Mouse (Mus musculus) forebrain, embryonic 15.5 days (tissue): Measurements from ENCODE around the gene Gm7145. TPM values are rescaled to one million over a fixed set of nuclear protein-coding genes. Genes with fewer than 3 reads are reported as not detected.
"Not testable (repeated sequence)": the region's sequence is repeated elsewhere in the genome, so short reads cannot be mapped to it uniquely, and the experiment has no call there.

Experiments used
- ATAC-seq: fragments of 200-750 bp; cut with Nextera tagmentation; replicated peaks from 2 replicates; pipeline ENCODE4 v1.8.0; 2017; ENCODE audit warnings: mild to moderate bottlenecking, moderate TSS enrichment, moderate library complexity
- H3K27ac ChIP-seq: fragments of 300-500 bp; sonication (generic); replicated peaks from 2 replicates; pipeline ENCODE4 v1.5.1; 2015; ENCODE audit warnings: mild to moderate bottlenecking, inconsistent platforms
- H3K27me3 ChIP-seq: fragments of 300-500 bp; sonication (generic); 2 replicates; pipeline ENCODE4 v1.6.1; 2015; ENCODE audit warnings: inconsistent platforms
- H3K36me3 ChIP-seq: fragments of 300-500 bp; sonication (generic); 2 replicates; pipeline ENCODE4 v1.6.1; 2015; ENCODE audit warnings: mild to moderate bottlenecking, inconsistent platforms
- H3K4me1 ChIP-seq: fragments of 300-500 bp; sonication (generic); 2 replicates; pipeline ENCODE4 v1.6.1; 2015; ENCODE audit warnings: inconsistent platforms
- H3K4me2 ChIP-seq: fragments of 300-500 bp; sonication (generic); replicated peaks from 2 replicates; pipeline ENCODE4 v1.6.1; 2015; ENCODE audit warnings: mild to moderate bottlenecking, inconsistent platforms
- H3K4me3 ChIP-seq: fragments of 300-500 bp; sonication (generic); 2 replicates; pipeline ENCODE4 v1.5.1; 2015; ENCODE audit warnings: mild to moderate bottlenecking, inconsistent platforms
- H3K9ac ChIP-seq: fragments of 300-500 bp; sonication (generic); replicated peaks from 2 replicates; pipeline ENCODE4 v1.6.1; 2015; ENCODE audit warnings: mild to moderate bottlenecking, inconsistent platforms
- H3K9me3 ChIP-seq: fragments of 300-500 bp; sonication (generic); 2 replicates; pipeline ENCODE4 v1.6.1; 2016; ENCODE audit warnings: inconsistent platforms
- WGBS: fragments of 180-500 bp; shearing (Covaris S2); methylation state at CpG from one replicate; pipeline ENCODE4 v1.1.7; 2015; ENCODE audit warnings: mixed read lengths; 5-methylcytosine and 5-hydroxymethylcytosine counted together
- polyA plus RNA-seq: library from polyadenylated mRNA; unstranded; fragments of >200 nt; fragmentation: Nextera tagmentation; extraction: Ambion mirVana; gene quantifications from 2 replicates; pipeline ENCODE4 v1.2.1, GENCODE M21; 2015

Gene Gm7145
- polyA plus RNA-seq: not detected in 2 replicates

DNA sequence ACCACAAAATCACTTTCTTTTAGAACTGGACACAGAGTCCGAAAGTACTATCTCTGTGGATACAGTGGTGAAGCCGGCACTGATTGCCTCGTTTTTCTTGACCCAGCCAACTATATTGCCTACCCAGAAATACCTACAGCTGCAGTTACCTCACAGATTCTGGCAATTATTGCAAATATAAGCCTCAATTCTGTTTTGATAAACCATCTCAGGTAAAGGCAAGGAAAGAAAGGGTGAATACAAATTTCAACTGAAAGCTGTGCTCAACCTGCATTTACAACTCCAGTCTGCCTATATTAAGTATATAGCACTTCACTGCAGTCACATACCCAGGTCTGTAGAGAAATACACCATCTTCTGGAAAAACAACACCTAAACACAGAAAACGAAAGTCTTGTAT is at the start of gene Gm7145:
TSS of gene Gm7145 (plus strand) at position 301 of the 400 bp plus-strand sequence.
- no peaks in the 10 kb centered on the region for H3K9me3 ChIP-seq
- H3K4me3 ChIP-seq: no peak within 1 kb of the TSS
- H3K27me3 ChIP-seq: no peaks in the 10 kb centered on the region
- H3K27ac ChIP-seq: no peak within 1 kb of the TSS
- no peaks in the 10 kb centered on the region for H3K36me3 ChIP-seq
- H3K4me1 ChIP-seq: no peaks in the 10 kb centered on the region
- ATAC-seq: no peak
- no peak within 1 kb of the TSS for H3K4me2 ChIP-seq
- 77% methylated on average over 4 of the region's 4 CpGs for WGBS
- H3K9ac ChIP-seq: no peak within 1 kb of the TSS

DNA sequence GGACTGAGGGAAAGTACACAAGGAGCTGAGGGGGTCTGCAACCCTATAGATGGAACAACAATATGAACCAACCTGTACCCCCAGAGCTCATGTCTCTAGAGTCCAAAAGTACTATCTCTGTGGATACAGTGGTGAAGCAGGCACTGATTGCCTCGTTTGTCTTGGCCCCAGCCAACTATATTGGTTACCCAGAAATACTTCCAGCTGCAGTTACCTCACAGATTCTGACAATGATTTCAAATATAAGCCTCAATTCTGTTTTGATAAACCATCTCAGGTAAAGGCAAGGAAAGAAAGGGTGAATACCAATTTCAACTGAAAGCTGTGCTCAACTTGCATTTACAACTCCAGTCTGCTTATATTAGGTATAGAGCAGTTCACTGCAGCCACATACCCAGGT is 38.0 kb upstream of the Gm7145 start, which contains the start of gene Gm28168:
TSS of gene Gm28168 (plus strand) at position 301 of the 400 bp plus-strand sequence.
- not testable (repeated sequence) for H3K27ac ChIP-seq, ATAC-seq, H3K9me3 ChIP-seq, H3K4me2 ChIP-seq, H3K9ac ChIP-seq, H3K36me3 ChIP-seq, H3K4me3 ChIP-seq, H3K27me3 ChIP-seq, H3K4me1 ChIP-seq
- 52% methylated on average over 1 of the region's 1 CpGs for WGBS

DNA sequence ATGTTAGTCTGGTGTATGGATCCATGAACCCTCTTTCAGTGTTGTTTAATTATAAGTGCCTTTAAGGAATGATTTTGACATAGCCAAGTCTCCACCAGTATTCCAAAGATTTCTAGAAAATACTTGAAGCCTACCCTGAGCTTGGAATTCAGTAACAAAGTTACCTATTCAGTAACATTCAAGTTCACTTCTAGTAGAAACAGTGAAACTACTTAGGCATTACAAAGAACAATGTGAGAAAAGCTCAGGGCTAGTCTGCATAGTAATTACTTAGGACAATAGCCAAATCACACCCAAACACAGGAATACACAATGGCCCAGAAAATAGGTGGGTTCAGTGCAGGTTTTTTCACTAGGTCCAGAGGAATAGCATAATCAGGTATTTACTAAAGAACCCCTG is 38.1 kb downstream of the Gm7145 start:
- not testable (repeated sequence) for ATAC-seq

DNA sequence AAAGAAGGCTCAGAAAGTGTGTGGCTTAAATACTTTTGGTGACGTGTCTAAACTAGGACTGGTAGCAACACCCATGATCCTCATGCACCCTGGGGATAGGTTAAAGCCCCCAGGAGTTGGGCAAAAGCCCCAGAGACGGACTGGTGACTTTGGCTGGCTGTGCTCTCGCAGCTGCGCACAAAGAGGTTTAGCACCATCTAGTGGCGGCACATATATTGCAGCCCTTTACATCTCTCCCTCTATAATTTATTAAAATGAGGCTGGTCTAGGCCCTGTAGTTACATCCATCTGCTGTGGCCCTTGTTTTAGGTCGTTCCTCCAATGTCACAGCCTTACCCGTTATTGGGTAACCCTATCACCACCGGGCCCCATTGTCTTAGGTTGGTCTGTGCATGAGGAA is 47.0 kb downstream of the Gm7145 start:
- 27% methylated on average over 8 of the region's 8 CpGs for WGBS
- not testable (repeated sequence) for H3K36me3 ChIP-seq, H3K4me1 ChIP-seq

More for the DNA sequence above, 38.1 kb downstream of the Gm7145 start:
- H3K4me3 ChIP-seq, H3K9me3 ChIP-seq, H3K4me1 ChIP-seq, H3K36me3 ChIP-seq, H3K4me2 ChIP-seq, H3K9ac ChIP-seq, H3K27ac ChIP-seq, H3K27me3 ChIP-seq: not testable (repeated sequence)

More for the DNA sequence above, 47.0 kb downstream of the Gm7145 start:
- H3K4me3 ChIP-seq, H3K27me3 ChIP-seq, H3K4me2 ChIP-seq, H3K9ac ChIP-seq, H3K9me3 ChIP-seq, H3K27ac ChIP-seq, ATAC-seq: not testable (repeated sequence)

Other genes starting within 250 kb of the Gm7145 start
- not detected in 2 replicates for gene B020011L13Rik, start 184.8 kb upstream of the Gm7145 start, polyA plus RNA-seq
- not detected in 2 replicates for gene Gm28360, start 135.9 kb upstream of the Gm7145 start, polyA plus RNA-seq
- not detected in 2 replicates for gene Gm28168, start 37.9 kb upstream of the Gm7145 start, polyA plus RNA-seq
- 0.36 and 0.42 TPM in 2 replicates for gene Gm29106, start 210.6 kb downstream of the Gm7145 start, polyA plus RNA-seq